Mouse (Mus musculus) stomach, postnatal 0 days (tissue): Measurements from ENCODE around the gene Rcn1.

Experiments
- CTCF ChIP-seq: IDR thresholded peaks from 2 replicates; pipeline ENCODE4 v1.5.1; 2016; ENCODE audit warnings: antibody characterized with exemption, low read depth, mild to moderate bottlenecking, moderate library complexity
- EP300 ChIP-seq: optimal IDR thresholded peaks from 2 replicates; pipeline ENCODE3; 2016; ENCODE audit warnings: antibody characterized with exemption

DNA sequence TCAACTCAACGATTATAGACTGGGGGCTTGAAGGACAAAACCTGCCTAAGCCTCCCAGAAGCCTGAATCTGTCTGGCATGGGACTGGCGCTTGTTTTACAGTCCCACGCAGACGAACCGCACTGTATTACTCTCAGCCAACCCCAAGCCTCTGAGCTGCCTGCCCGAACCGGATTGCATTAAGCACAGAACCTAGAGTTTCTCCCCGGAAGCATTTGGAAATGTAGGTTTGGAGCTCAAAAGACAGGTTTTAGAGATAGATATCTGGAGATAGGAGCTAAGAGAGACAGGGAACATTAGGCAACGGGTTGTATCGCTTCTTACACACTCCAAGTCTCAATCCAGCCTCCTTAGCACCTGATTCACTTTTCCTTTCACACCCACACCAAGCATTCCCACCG lies 25.5 kb downstream of the Rcn1 start:
- TF ChIP-seq CTCF (no peak), EP300 (no peak)
